Mouse (Mus musculus) forebrain, postnatal 0 days (tissue): ENCODE measurements around the gene Shox2. TPM values are rescaled to one million over a fixed set of nuclear protein-coding genes. Genes with fewer than 3 reads are reported as not detected.

ENCODE experiments used
- ATAC-seq: fragments of 200-750 bp; cut with Nextera tagmentation; 2 replicates; pipeline ENCODE4 v1.8.0; 2017; ENCODE audit warnings: mild to moderate bottlenecking, moderate library complexity
- DNase-seq: peaks from one replicate; pipeline ENCODE4 v3.0.0-alpha.2; 2015
- H3K27ac ChIP-seq: fragments of 300-500 bp; sonication (generic); 2 replicates; pipeline ENCODE4 v1.5.1; 2014; ENCODE audit warnings: low read depth, mild to moderate bottlenecking, antibody characterized with exemption, low read length, moderate library complexity, mixed read lengths
- H3K27me3 ChIP-seq: fragments of 300-500 bp; sonication (generic); 2 replicates; pipeline ENCODE4 v1.6.1; 2014; ENCODE audit warnings: mild to moderate bottlenecking, low read length, mixed read lengths; ENCODE audit not compliant: insufficient read depth
- H3K36me3 ChIP-seq: fragments of 300-500 bp; sonication (generic); 2 replicates; pipeline ENCODE4 v1.6.1; 2014; ENCODE audit warnings: mild to moderate bottlenecking, moderate library complexity; ENCODE audit not compliant: insufficient read depth
- H3K4me1 ChIP-seq: fragments of 300-500 bp; sonication (generic); 2 replicates; pipeline ENCODE4 v1.6.1; 2014; ENCODE audit warnings: antibody characterized with exemption; ENCODE audit not compliant: insufficient read depth
- H3K4me2 ChIP-seq: fragments of 300-500 bp; sonication (generic); 2 replicates; pipeline ENCODE4 v1.6.1; 2014; ENCODE audit warnings: low read depth, mild to moderate bottlenecking, moderate library complexity
- H3K4me3 ChIP-seq: fragments of 300-500 bp; sonication (generic); 2 replicates; pipeline ENCODE4 v1.5.1; 2014; ENCODE audit warnings: low read depth, low read length, mixed read lengths
- H3K9ac ChIP-seq: fragments of 300-500 bp; sonication (generic); 2 replicates; pipeline ENCODE4 v1.6.1; 2014; ENCODE audit warnings: mild to moderate bottlenecking
- H3K9me3 ChIP-seq: fragments of 300-500 bp; sonication (generic); 2 replicates; pipeline ENCODE4 v1.6.1; 2016; ENCODE audit warnings: low read length
- CTCF ChIP-seq: sonication (generic); IDR thresholded peaks from 2 replicates; pipeline ENCODE4 v1.5.1; 2016; ENCODE audit warnings: antibody characterized with exemption, control low read depth, low read depth
- WGBS: fragments of 180-500 bp; shearing (Covaris S2); extraction: QIAGEN DNeasy Blood & Tissue Kit; methylation state at CpG from one replicate; pipeline ENCODE4 v1.1.7; 2014; 5-methylcytosine and 5-hydroxymethylcytosine counted together
- polyA plus RNA-seq: library from polyadenylated mRNA; unstranded; fragments of >200 nt; fragmentation: Nextera tagmentation; extraction: Ambion mirVana; gene quantifications from 2 replicates; pipeline ENCODE4 v1.2.1, GENCODE M21; 2015
- total RNA-seq: library from RNA; depleted of rRNA; stranded (reverse); fragments of >200 nt; gene quantifications from 2 replicates; pipeline ENCODE4 v1.2.3, GENCODE M21; 2014; rRNA removed

Gene Shox2
- total RNA-seq = 2.4 and 3.9 TPM in 2 replicates
- polyA plus RNA-seq = 2.7 and 5.4 TPM in 2 replicates

GRCm38 (mm10) chr3:66981706-66982105, at the start of gene Shox2:
Gene Shox2, minus strand, starts transcription at chr3:66981771.
- H3K27me3 ChIP-seq = peaks cover 70% of the 10 kb centered on the region
- 1% methylated on average over 14 of the region's 15 CpGs for WGBS
- H3K36me3 ChIP-seq = no peaks in the 10 kb centered on the region
- H3K9me3 ChIP-seq = no peaks in the 10 kb centered on the region
- no peak for TF ChIP-seq CTCF
- no peak within 1 kb of the TSS for H3K27ac ChIP-seq
- no peak for ATAC-seq
- peak within 1 kb of the TSS; percentile 27 for H3K4me3 ChIP-seq
- no peak within 1 kb of the TSS for H3K9ac ChIP-seq
- H3K4me1 ChIP-seq = peaks cover 4% of the 10 kb centered on the region; the same call in 1 of the 2 replicates
- H3K4me2 ChIP-seq = peak within 1 kb of the TSS; percentile 46
- peak; percentile 31 for DNase-seq

GRCm38 (mm10) chr3:66996820-66997219, 15.2 kb upstream of the Shox2 start:
- Histone ChIP-seq H3K27me3 (no peaks in the 10 kb centered on the region), H3K36me3 (peaks cover 12% of the 10 kb centered on the region), H3K4me3 (no peak overlapping the region), H3K9ac (no peak overlapping the region), H3K27ac (no peak overlapping the region), H3K4me2 (no peak overlapping the region), H3K9me3 (no peaks in the 10 kb centered on the region), H3K4me1 (no peaks in the 10 kb centered on the region)
- DNase-seq = no peak
- WGBS = 90% methylated on average over 1 of the region's 1 CpGs
- ATAC-seq = no peak
- TF ChIP-seq CTCF = no peak

- Histone ChIP-seq H3K27ac (no peak overlapping the region), H3K4me1 (peaks cover 4% of the 10 kb centered on the region; the same call in 1 of the 2 replicates), H3K9ac (peak overlapping the region; percentile 77), H3K27me3 (peaks cover 31% of the 10 kb centered on the region), H3K36me3 (no peaks in the 10 kb centered on the region), H3K4me3 (peak overlapping the region; percentile 87), H3K4me2 (peak overlapping the region; percentile 81), H3K9me3 (no peaks in the 10 kb centered on the region)
- no peak for ATAC-seq
- no peak for TF ChIP-seq CTCF
- 9% methylated on average over 1 of the region's 1 CpGs for WGBS
- no peak for DNase-seq
Measured at GRCm38 (mm10) chr3:66986287-66986560, 4.7 kb upstream of the Shox2 start.

- 1% methylated on average over 60 of the region's 60 CpGs for WGBS
- H3K4me2 ChIP-seq = peak overlapping the region; percentile 81
Measured at GRCm38 (mm10) chr3:66985539-66986286, 4.1 kb upstream of the Shox2 start.

GRCm38 (mm10) chr3:66983481-66983880, 1.9 kb upstream of the Shox2 start:
- Histone ChIP-seq H3K27me3 (peaks cover 59% of the 10 kb centered on the region), H3K4me3 (no peak overlapping the region), H3K27ac (no peak overlapping the region), H3K4me2 (no peak overlapping the region), H3K9ac (no peak overlapping the region), H3K36me3 (no peaks in the 10 kb centered on the region), H3K4me1 (peaks cover 4% of the 10 kb centered on the region; the same call in 1 of the 2 replicates), H3K9me3 (no peaks in the 10 kb centered on the region)
- ATAC-seq (no peak), DNase-seq (no peak)
- TF ChIP-seq CTCF = no peak
- 14% methylated on average over 3 of the region's 3 CpGs for WGBS

More at GRCm38 (mm10) chr3:66985539-66986286, 4.1 kb upstream of the Shox2 start:
- peak overlapping the region; percentile 77 for H3K9ac ChIP-seq
- peak overlapping the region; percentile 87 for H3K4me3 ChIP-seq
- DNase-seq = peak; percentile 91
- H3K36me3 ChIP-seq = no peaks in the 10 kb centered on the region
- peaks cover 36% of the 10 kb centered on the region for H3K27me3 ChIP-seq
- H3K4me1 ChIP-seq = peaks cover 4% of the 10 kb centered on the region; the same call in 1 of the 2 replicates
- peak overlapping the region; percentile 45; the same call in 1 of the 2 replicates for H3K27ac ChIP-seq
- H3K9me3 ChIP-seq = no peaks in the 10 kb centered on the region
- peak; percentile 93 for ATAC-seq
- TF ChIP-seq CTCF = no peak

- no peaks in the 10 kb centered on the region for H3K36me3 ChIP-seq
- peaks cover 4% of the 10 kb centered on the region; the same call in 1 of the 2 replicates for H3K4me1 ChIP-seq
- TF ChIP-seq CTCF = no peak
- under 1% methylated on average over 29 of the region's 29 CpGs for WGBS
- H3K9me3 ChIP-seq = no peaks in the 10 kb centered on the region
- peak overlapping the region; percentile 5; the same call in 1 of the 2 replicates for H3K4me2 ChIP-seq
- H3K9ac ChIP-seq = no peak overlapping the region
- H3K4me3 ChIP-seq = peak overlapping the region; percentile 21
- no peak overlapping the region for H3K27ac ChIP-seq
- ATAC-seq (no peak), DNase-seq (peak; percentile 75)
- H3K27me3 ChIP-seq = peaks cover 63% of the 10 kb centered on the region
Measured at GRCm38 (mm10) chr3:66982181-66982911, 775 bp upstream of the Shox2 start.
